Mouse (Mus musculus) liver, postnatal 0 days (tissue): ENCODE measurements at regions not wholly inside any gene's neighbourhood (a gene's known extent, or its start where the extent isn't known, plus 50 kb on each side); places are given as distances from the start of the nearest gene placed in this dataset.

Experiments used
- CTCF ChIP-seq: sonication (generic); IDR thresholded peaks from 2 replicates; pipeline ENCODE4 v1.5.1; 2016; ENCODE audit warnings: antibody characterized with exemption, low read depth
- EP300 ChIP-seq: IDR thresholded peaks from 2 replicates; pipeline ENCODE4 v1.6.1; 2016; ENCODE audit warnings: antibody characterized with exemption, low read depth, mild to moderate bottlenecking

- TF ChIP-seq CTCF: no peak
- no peak for TF ChIP-seq EP300
Measured at GRCm38 (mm10) chr8:97004131-97004530, 1115.8 kb upstream of the Got2 start.
